Mouse (Mus musculus) heart, embryonic 14.5 days (tissue): ENCODE measurements around the gene Ulk1. TPM values are rescaled to one million over a fixed set of nuclear protein-coding genes. Genes with fewer than 3 reads are reported as not detected.

Experiments used
- ATAC-seq: fragments of 200-750 bp; cut with Nextera tagmentation; 2 replicates; pipeline ENCODE4 v1.8.0; 2017; ENCODE audit warnings: low read depth, moderate TSS enrichment; ENCODE audit not compliant: insufficient number of reproducible peaks, insufficient read depth, low FRiP score
- H3K27ac ChIP-seq, 2 experiments: fragments of 200-500 bp in 1 of 2; fragments of 300-500 bp in 1 of 2; sonication (generic) in 1 of 2; replicated peaks in 1 of 2; 2 replicates each; pipeline ENCODE4 v1.5.1; 2012 to 2014; ENCODE audit warnings: low read depth in 2 of 2, low read length in 2 of 2, control low read depth in 1 of 2, mild to moderate bottlenecking in 1 of 2, mixed read lengths in 1 of 2; ENCODE audit not compliant: control insufficient read depth in 1 of 2, insufficient read depth in 1 of 2
- H3K27me3 ChIP-seq: fragments of 300-500 bp; sonication (generic); 2 replicates; pipeline ENCODE4 v1.6.1; 2014; ENCODE audit warnings: mild to moderate bottlenecking, low read length, control low read depth; ENCODE audit not compliant: control insufficient read depth, insufficient read depth
- H3K36me3 ChIP-seq: fragments of 300-500 bp; sonication (generic); 2 replicates; pipeline ENCODE4 v1.6.1; 2014; ENCODE audit warnings: mild to moderate bottlenecking, control low read depth, low read length, mixed read lengths; ENCODE audit not compliant: control insufficient read depth, insufficient read depth
- H3K4me1 ChIP-seq, 2 experiments: fragments of 200-500 bp in 1 of 2; fragments of 300-500 bp in 1 of 2; sonication (generic) in 1 of 2; 2 replicates each; pipeline ENCODE4 v1.6.1; 2012 to 2014; ENCODE audit warnings: low read length in 2 of 2, control low read depth in 1 of 2, mixed read lengths in 1 of 2; ENCODE audit not compliant: control insufficient read depth in 2 of 2, insufficient read depth in 2 of 2
- H3K4me2 ChIP-seq: fragments of 300-500 bp; sonication (generic); 2 replicates; pipeline ENCODE4 v1.6.1; 2014; ENCODE audit warnings: mild to moderate bottlenecking, low read length
- H3K4me3 ChIP-seq, 2 experiments: fragments of 200-500 bp in 1 of 2; fragments of 300-500 bp in 1 of 2; sonication (generic) in 1 of 2; 2 replicates each; pipeline ENCODE4 v1.5.1; 2012 to 2014; ENCODE audit warnings: low read length in 2 of 2, mild to moderate bottlenecking in 2 of 2, control low read depth in 1 of 2, low read depth in 1 of 2, moderate library complexity in 1 of 2; ENCODE audit not compliant: control insufficient read depth in 1 of 2, insufficient read depth in 1 of 2
- H3K9ac ChIP-seq: fragments of 300-500 bp; sonication (generic); 2 replicates; pipeline ENCODE4 v1.6.1; 2014; ENCODE audit warnings: mild to moderate bottlenecking, low read length
- H3K9me3 ChIP-seq: fragments of 300-500 bp; sonication (generic); 2 replicates; pipeline ENCODE4 v1.6.1; 2016; ENCODE audit warnings: low read length, control low read depth; ENCODE audit not compliant: control insufficient read depth
- WGBS: fragments of 180-500 bp; shearing (Covaris S2); extraction: QIAGEN DNeasy Blood & Tissue Kit; methylation state at CpG from one replicate; pipeline ENCODE4 v1.1.7; 2014; 5-methylcytosine and 5-hydroxymethylcytosine counted together
- polyA plus RNA-seq: library from polyadenylated mRNA; unstranded; fragments of >200 nt; fragmentation: Nextera tagmentation; extraction: Ambion mirVana; gene quantifications from 2 replicates; pipeline ENCODE4 v1.2.1, GENCODE M21; 2014

The Ulk1 gene
- polyA plus RNA-seq, 1 experiment from 2014 or later: 23.3 TPM

DNA sequence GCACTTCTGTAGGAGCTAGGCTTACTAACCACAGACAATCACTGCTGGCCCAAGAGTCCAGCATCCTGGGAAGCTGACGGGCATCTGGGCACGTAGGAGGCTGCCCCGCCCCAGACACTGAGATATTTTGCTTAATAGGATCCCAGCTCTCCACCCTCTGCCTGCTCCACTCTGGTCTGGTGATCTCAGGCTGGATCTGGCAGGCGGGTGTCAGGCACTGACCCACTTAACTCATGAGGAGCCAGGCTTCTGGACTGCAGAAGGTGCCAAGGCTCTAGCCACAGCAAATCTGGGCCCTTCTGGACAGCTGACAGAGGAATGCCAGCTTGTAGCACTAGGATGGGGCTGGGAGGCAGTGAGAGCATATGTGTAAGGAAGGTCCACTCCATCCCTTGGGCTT is 7.7 kb downstream of the Ulk1 start:
- WGBS: 63% methylated on average over 4 of the region's 4 CpGs
- Histone ChIP-seq H3K4me2 (no peak overlapping the region), H3K9ac (no peak overlapping the region), H3K4me3 (no peak overlapping the region), H3K4me1 (peaks cover 11 to 27% of the 10 kb centered on the region in 2 experiments), H3K27ac (no peak overlapping the region), H3K36me3 (peaks cover 63% of the 10 kb centered on the region), H3K27me3 (no peaks in the 10 kb centered on the region), H3K9me3 (no peaks in the 10 kb centered on the region)
- ATAC-seq: no peak

DNA sequence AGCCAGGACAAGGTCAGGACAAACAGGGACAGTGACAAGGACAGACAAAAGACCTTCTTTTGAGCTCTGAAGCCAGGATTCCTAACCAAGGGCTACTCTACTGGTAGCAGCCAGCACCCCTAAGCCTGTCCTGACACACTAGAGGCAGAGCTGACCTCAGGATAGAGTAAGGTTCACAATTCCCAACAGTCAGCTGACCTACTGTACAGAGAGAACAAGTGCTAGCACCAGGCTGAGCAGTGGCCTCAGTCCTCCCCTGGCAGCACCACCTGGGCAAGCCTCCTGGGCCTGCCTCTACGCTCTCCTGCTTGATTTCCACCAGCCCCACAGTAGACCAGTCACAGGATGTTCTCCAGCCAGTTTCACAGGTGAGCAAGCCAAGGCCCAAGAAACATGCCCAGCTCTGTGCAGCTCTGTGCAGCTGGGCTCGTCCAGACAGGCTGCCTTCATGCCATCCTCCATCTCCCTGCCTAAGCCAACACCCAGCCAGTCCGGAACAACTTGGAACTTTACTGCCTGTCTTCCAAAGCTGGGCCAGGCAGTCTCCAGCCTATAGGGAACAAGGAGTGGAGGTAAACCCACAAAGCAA is 8.8 kb downstream of the Ulk1 start:
- Histone ChIP-seq H3K27me3 (no peaks in the 10 kb centered on the region), H3K4me3 (no peak overlapping the region), H3K4me2 (no peak overlapping the region), H3K9me3 (no peaks in the 10 kb centered on the region), H3K4me1 (peaks cover 11 to 20% of the 10 kb centered on the region in 2 experiments), H3K27ac (no peak overlapping the region), H3K9ac (no peak overlapping the region), H3K36me3 (peaks cover 63% of the 10 kb centered on the region)
- 91% methylated on average over 3 of the region's 3 CpGs for WGBS
- no peak; the same call in 1 of the 2 replicates for ATAC-seq

DNA sequence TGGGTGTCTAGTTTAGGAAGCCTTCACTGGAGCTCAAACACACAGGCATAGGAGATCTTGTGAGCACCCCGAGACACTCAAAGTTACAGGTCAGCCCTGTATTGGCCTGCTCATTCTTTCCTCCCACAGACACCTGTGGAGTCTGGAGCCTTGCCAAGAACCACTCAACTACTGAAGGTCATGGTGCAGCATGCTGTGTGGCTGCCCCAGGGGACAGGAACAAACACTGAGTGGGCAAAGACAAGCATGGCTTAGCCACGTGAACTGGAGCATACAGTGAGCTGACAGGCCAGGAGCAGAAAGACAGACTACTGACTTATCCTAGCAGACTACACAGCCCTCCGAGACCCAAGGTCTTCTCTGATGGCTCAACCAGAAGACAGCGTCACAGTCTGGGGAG is 12.2 kb downstream of the Ulk1 start:
- H3K27ac ChIP-seq: peak overlapping the region; percentile 14 to 43; a peak in 1 of 4 replicates
- no peak for ATAC-seq
- no peak overlapping the region for H3K4me2 ChIP-seq
- no peaks in the 10 kb centered on the region for H3K27me3 ChIP-seq
- H3K4me1 ChIP-seq: peaks cover 11 to 19% of the 10 kb centered on the region in 2 experiments
- no peak overlapping the region for H3K4me3 ChIP-seq
- 52% methylated on average over 4 of the region's 4 CpGs for WGBS
- H3K36me3 ChIP-seq: peaks cover 74% of the 10 kb centered on the region
- H3K9me3 ChIP-seq: no peaks in the 10 kb centered on the region
- H3K9ac ChIP-seq: no peak overlapping the region

DNA sequence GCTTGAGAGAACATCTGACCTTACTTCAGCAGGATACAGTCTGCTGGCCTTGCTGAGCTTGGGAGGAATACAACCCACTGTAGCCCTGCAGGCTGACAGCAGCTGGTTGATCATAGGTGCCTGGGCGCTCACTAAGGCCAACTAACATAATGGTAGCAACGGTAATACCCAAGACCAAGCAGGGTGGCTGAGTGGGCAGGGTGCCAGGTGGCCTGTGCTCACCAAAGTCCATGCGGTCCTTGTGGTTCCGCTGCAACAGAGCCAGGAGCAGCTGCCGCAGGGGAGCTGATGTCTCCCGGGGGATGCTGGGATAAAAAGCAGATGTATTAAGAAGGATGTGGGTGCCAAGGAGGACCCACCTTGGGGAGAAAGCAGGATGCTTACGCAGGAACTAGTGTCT is 15.5 kb downstream of the Ulk1 start:
- H3K36me3 ChIP-seq: peaks cover 98% of the 10 kb centered on the region
- H3K9ac ChIP-seq: no peak overlapping the region
- no peak for ATAC-seq
- H3K4me3 ChIP-seq: no peak overlapping the region
- peaks cover 11 to 12% of the 10 kb centered on the region in 2 experiments for H3K4me1 ChIP-seq
- H3K4me2 ChIP-seq: no peak overlapping the region
- 90% methylated on average over 7 of the region's 7 CpGs for WGBS
- H3K9me3 ChIP-seq: no peaks in the 10 kb centered on the region
- H3K27me3 ChIP-seq: no peaks in the 10 kb centered on the region
- no peak overlapping the region for H3K27ac ChIP-seq

DNA sequence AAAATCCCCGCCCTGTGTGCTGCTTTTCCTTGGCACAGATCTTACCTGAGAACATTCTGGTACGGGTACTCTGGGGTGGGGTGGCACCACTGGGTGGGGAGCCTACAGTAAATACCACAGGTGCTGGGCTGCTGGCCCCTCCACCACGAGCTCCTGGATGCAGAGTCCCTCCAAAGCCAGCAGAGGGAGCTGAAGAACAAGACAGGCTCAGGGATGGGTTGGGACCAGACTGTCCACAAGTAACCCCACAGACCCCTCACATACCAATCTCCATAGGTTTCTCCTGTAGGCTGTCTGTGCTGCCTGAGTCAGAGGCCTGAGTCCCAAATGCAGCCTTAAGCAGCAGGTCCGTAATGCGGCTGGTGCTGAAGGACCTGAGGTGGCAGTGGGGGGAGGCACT is 21.2 kb downstream of the Ulk1 start:
- WGBS: 54% methylated on average over 5 of the region's 5 CpGs

DNA sequence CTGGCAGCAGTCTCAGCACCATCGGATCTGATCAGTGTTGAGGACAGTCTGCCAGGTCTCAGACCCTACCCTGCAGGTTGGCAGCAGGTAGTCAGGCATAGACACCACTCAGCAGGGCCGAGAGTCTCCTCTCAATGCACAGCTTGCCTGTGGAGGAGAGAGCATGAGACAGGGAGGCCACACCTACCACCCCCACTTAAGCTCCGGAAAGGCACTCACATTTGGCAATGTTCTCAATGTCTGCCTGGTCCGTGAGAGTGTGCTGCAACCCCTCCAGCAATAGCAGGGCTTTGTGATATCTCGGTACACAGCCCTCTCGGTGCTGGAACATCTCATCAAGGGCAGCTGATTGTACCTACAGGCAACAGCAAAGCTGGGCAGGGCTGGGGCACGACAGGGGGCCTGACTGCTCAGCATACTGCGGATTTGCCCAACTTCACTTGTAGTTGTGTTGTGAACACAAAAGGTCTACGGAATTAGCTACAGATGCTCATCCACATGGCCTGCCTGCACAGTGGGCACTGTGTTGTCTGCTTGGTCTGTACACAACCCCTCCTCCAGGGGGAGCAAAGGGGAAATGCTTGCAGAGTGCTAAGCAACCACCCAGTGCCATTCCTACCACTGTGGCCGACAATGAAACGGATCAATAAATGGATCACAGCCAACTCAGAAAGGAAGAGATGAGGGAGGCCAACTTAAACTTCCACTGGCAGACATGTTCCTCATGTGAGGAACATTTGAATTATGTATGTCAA is 23.6 kb downstream of the Ulk1 start:
- H3K4me3 ChIP-seq: no peak overlapping the region
- no peaks in the 10 kb centered on the region for H3K9me3 ChIP-seq
- no peaks in the 10 kb centered on the region for H3K27me3 ChIP-seq
- H3K36me3 ChIP-seq: peaks cover 69% of the 10 kb centered on the region
- 68% methylated on average over 11 of the region's 11 CpGs for WGBS
- no peaks in the 10 kb centered on the region for H3K4me1 ChIP-seq
- no peak overlapping the region for H3K27ac ChIP-seq
- no peak for ATAC-seq
- H3K9ac ChIP-seq: no peak overlapping the region
- H3K4me2 ChIP-seq: no peak overlapping the region

More for the DNA sequence above, 21.2 kb downstream of the Ulk1 start:
- Histone ChIP-seq H3K4me2 (no peak overlapping the region), H3K4me3 (no peak overlapping the region), H3K4me1 (no peaks in the 10 kb centered on the region), H3K9ac (no peak overlapping the region), H3K27me3 (no peaks in the 10 kb centered on the region), H3K9me3 (no peaks in the 10 kb centered on the region), H3K27ac (no peak overlapping the region), H3K36me3 (peaks cover 93% of the 10 kb centered on the region)
- ATAC-seq: 0 out of 2 replicates have a peak, but pooled peaks have one; percentile 14

DNA sequence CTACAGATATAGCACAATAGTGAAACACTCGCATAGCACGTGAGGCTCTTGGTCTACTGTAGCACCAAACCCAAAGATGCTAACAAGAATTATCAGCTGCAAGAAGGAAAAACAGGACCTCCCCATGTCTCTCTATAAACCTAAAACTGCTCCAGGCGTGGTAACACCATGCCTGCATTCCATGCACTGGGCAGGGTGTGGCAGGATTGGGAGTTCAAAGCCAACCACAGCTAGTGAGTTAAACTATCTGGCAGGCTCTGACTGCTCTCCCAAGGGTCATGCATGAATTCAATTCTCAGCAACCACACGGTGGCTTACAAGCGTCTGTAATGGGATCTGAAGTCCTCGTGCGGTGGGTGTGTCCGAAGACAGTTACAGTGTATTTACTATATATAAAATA is 26.7 kb downstream of the Ulk1 start:
- H3K9me3 ChIP-seq: no peaks in the 10 kb centered on the region
- 64% methylated on average over 8 of the region's 8 CpGs for whole genome bisulfite sequencing

More for the DNA sequence above, 26.7 kb downstream of the Ulk1 start:
- H3K27me3 ChIP-seq: no peaks in the 10 kb centered on the region
- peaks cover 8% of the 10 kb centered on the region in 2 experiments for H3K4me1 ChIP-seq
- no peak for ATAC-seq
- no peak overlapping the region for H3K4me3 ChIP-seq
- H3K27ac ChIP-seq: no peak overlapping the region
- peaks cover 41% of the 10 kb centered on the region for H3K36me3 ChIP-seq
- H3K4me2 ChIP-seq: no peak overlapping the region
- H3K9ac ChIP-seq: no peak overlapping the region
